Mouse (Mus musculus) limb, embryonic 12.5 days (tissue): Measurements from ENCODE around the gene Cyp27b1. TPM values are rescaled to one million over a fixed set of nuclear protein-coding genes. Genes with fewer than 3 reads are reported as not detected.

Experiments
- ATAC-seq: fragments of 200-750 bp; cut with Nextera tagmentation; 2 replicates; pipeline ENCODE4 v1.8.0; 2017; ENCODE audit warnings: low read depth, moderate TSS enrichment; ENCODE audit not compliant: insufficient number of reproducible peaks, insufficient read depth, low FRiP score, low TSS enrichment
- H3K27ac ChIP-seq: fragments of 300-500 bp; sonication (generic); 2 replicates; pipeline ENCODE4 v1.5.1; 2016; ENCODE audit warnings: mild to moderate bottlenecking, moderate library complexity
- H3K27me3 ChIP-seq: fragments of 300-500 bp; sonication (generic); 2 replicates; pipeline ENCODE4 v1.6.1; 2016; ENCODE audit warnings: mild to moderate bottlenecking, moderate library complexity
- H3K36me3 ChIP-seq: fragments of 300-500 bp; sonication (generic); 2 replicates; pipeline ENCODE4 v1.6.1; 2016; ENCODE audit warnings: mild to moderate bottlenecking, moderate library complexity
- H3K4me1 ChIP-seq: fragments of 300-500 bp; sonication (generic); replicated peaks from 2 replicates; pipeline ENCODE4 v1.6.1; 2016
- H3K4me2 ChIP-seq: fragments of 300-500 bp; sonication (generic); 2 replicates; pipeline ENCODE4 v1.6.1; 2016; ENCODE audit warnings: mild to moderate bottlenecking, moderate library complexity
- H3K4me3 ChIP-seq: fragments of 300-500 bp; sonication (generic); replicated peaks from 2 replicates; pipeline ENCODE4 v1.5.1; 2016; ENCODE audit warnings: mild to moderate bottlenecking
- H3K9ac ChIP-seq: fragments of 300-500 bp; sonication (generic); replicated peaks from 2 replicates; pipeline ENCODE4 v1.6.1; 2016; ENCODE audit warnings: mild to moderate bottlenecking, moderate library complexity
- H3K9me3 ChIP-seq: fragments of 300-500 bp; sonication (generic); 2 replicates; pipeline ENCODE4 v1.6.1; 2016; ENCODE audit warnings: mild to moderate bottlenecking, moderate library complexity
- WGBS: fragments of 180-500 bp; shearing (Covaris S2); methylation state at CpG from one replicate; pipeline ENCODE4 v1.1.7; 2016; 5-methylcytosine and 5-hydroxymethylcytosine counted together
- microRNA counts: library from miRNA; unstranded; fragments of <30 nt; microRNA quantifications from one replicate; lab custom pipeline; 2017
- microRNA-seq: library from miRNA; unstranded; fragments of <30 nt; microRNA quantifications from one replicate; pipeline ENCODE4, GENCODE M21; 2017
- polyA plus RNA-seq: library from polyadenylated mRNA; unstranded; fragments of >200 nt; fragmentation: Nextera tagmentation; extraction: Ambion mirVana; gene quantifications from 2 replicates; pipeline ENCODE4 v1.2.1, GENCODE M21; 2016

The Cyp27b1 gene
- polyA plus RNA-seq, 1 experiment from 2014 or later: 0.16 TPM

GRCm38 (mm10) chr10:127098514-127098913, 50.5 kb downstream of the Cyp27b1 start:
- H3K9me3 ChIP-seq: no peaks in the 10 kb centered on the region
- ATAC-seq: no peak
- H3K4me2 ChIP-seq: no peak overlapping the region
- no peak overlapping the region for H3K9ac ChIP-seq
- peaks cover 58% of the 10 kb centered on the region for H3K36me3 ChIP-seq
- no peak overlapping the region for H3K27ac ChIP-seq
- no peak overlapping the region for H3K4me3 ChIP-seq
- peaks cover 8% of the 10 kb centered on the region for H3K27me3 ChIP-seq
- H3K4me1 ChIP-seq: no peaks in the 10 kb centered on the region
- 76% methylated on average over 20 of the region's 20 CpGs for WGBS

GRCm38 (mm10) chr10:127099191-127099590, 51.1 kb downstream of the Cyp27b1 start:
- Histone ChIP-seq H3K4me1 (no peaks in the 10 kb centered on the region), H3K36me3 (peaks cover 60% of the 10 kb centered on the region), H3K9me3 (no peaks in the 10 kb centered on the region), H3K27me3 (peaks cover 1% of the 10 kb centered on the region), H3K27ac (no peak overlapping the region), H3K9ac (no peak overlapping the region), H3K4me2 (no peak overlapping the region), H3K4me3 (no peak overlapping the region)
- ATAC-seq: no peak
- 87% methylated on average over 10 of the region's 10 CpGs for WGBS

- H3K27ac ChIP-seq: no peak overlapping the region
- 94% methylated on average over 15 of the region's 15 CpGs for whole genome bisulfite sequencing
- peaks cover 62% of the 10 kb centered on the region for H3K36me3 ChIP-seq
- ATAC-seq: no peak
- H3K4me2 ChIP-seq: no peak overlapping the region
- no peaks in the 10 kb centered on the region for H3K27me3 ChIP-seq
- 0 out of 2 replicates have a peak overlapping the region, but pooled peaks have one; percentile 2 for H3K9ac ChIP-seq
- H3K9me3 ChIP-seq: no peaks in the 10 kb centered on the region
- H3K4me1 ChIP-seq: no peaks in the 10 kb centered on the region
- no peak overlapping the region for H3K4me3 ChIP-seq
These were observed 51.8 kb downstream of the Cyp27b1 start for GRCm38 (mm10) chr10:127099868-127100267.

GRCm38 (mm10) chr10:127100414-127100813, 52.4 kb downstream of the Cyp27b1 start:
- H3K27me3 ChIP-seq: no peaks in the 10 kb centered on the region
- no peak for ATAC-seq
- no peak overlapping the region for H3K9ac ChIP-seq
- H3K27ac ChIP-seq: no peak overlapping the region
- peaks cover 60% of the 10 kb centered on the region for H3K36me3 ChIP-seq
- no peaks in the 10 kb centered on the region for H3K9me3 ChIP-seq
- WGBS: 83% methylated on average over 8 of the region's 8 CpGs
- H3K4me2 ChIP-seq: no peak overlapping the region
- H3K4me3 ChIP-seq: no peak overlapping the region
- H3K4me1 ChIP-seq: no peaks in the 10 kb centered on the region

- no peaks in the 10 kb centered on the region for H3K27me3 ChIP-seq
- H3K4me3 ChIP-seq: no peak overlapping the region
- no peak for ATAC-seq
- no peak overlapping the region for H3K4me2 ChIP-seq
- H3K36me3 ChIP-seq: peaks cover 57% of the 10 kb centered on the region
- H3K9ac ChIP-seq: no peak overlapping the region
- no peaks in the 10 kb centered on the region for H3K9me3 ChIP-seq
- no peak overlapping the region for H3K27ac ChIP-seq
- H3K4me1 ChIP-seq: no peaks in the 10 kb centered on the region
- 86% methylated on average over 6 of the region's 6 CpGs for WGBS
These were observed 53.1 kb downstream of the Cyp27b1 start for GRCm38 (mm10) chr10:127101151-127101550.

MicroRNAs within 50 kb of the gene (microRNA counts, 519-probe panel; counts per million panel counts)
- microRNA mmu-miR-546 (lab: Ali Mortazavi, UCI): not detected

Small RNA genes within 50 kb of the gene (microRNA-seq; reads per million reads assigned to microRNA genes)
- not detected for gene Mir546

Other genes starting within 250 kb of the Cyp27b1 start
- gene Atp23, start 146.9 kb upstream of the Cyp27b1 start, polyA plus RNA-seq: 22.9 TPM in 2 replicates
- 74.6 and 89.2 TPM in 2 replicates for gene Ctdsp2, start 69.5 kb upstream of the Cyp27b1 start, polyA plus RNA-seq
- 0.15 and 1.1 TPM in 2 replicates for gene Avil, start 47.5 kb upstream of the Cyp27b1 start, polyA plus RNA-seq
- 85.2 and 99.1 TPM in 2 replicates for gene Tsfm, start 17.4 kb upstream of the Cyp27b1 start, polyA plus RNA-seq
- 52.5 and 53.7 TPM in 2 replicates for gene Mettl1, start 6.8 kb upstream of the Cyp27b1 start, polyA plus RNA-seq
- gene Eef1akmt3, start 6.7 kb upstream of the Cyp27b1 start, polyA plus RNA-seq: 0.50 TPM in 2 replicates
- 1.5 and 1.9 TPM in 2 replicates for gene March9, start 11.9 kb downstream of the Cyp27b1 start, polyA plus RNA-seq
- gene Cdk4, start 15.3 kb downstream of the Cyp27b1 start, polyA plus RNA-seq: 2,363 and 2,376 TPM in 2 replicates
- gene Tspan31, start 22.0 kb downstream of the Cyp27b1 start, polyA plus RNA-seq: 171 and 172 TPM in 2 replicates
- gene Agap2, start 27.0 kb downstream of the Cyp27b1 start, polyA plus RNA-seq: 0.38 TPM in 1 of 2 replicates, not detected in the other
- 58.7 and 65.5 TPM in 2 replicates for gene Os9, start 72.9 kb downstream of the Cyp27b1 start, polyA plus RNA-seq
- gene B4galnt1, start 117.0 kb downstream of the Cyp27b1 start, polyA plus RNA-seq: 4.3 and 5.0 TPM in 2 replicates
- 3.4 and 3.5 TPM in 2 replicates for gene Slc26a10, start 132.4 kb downstream of the Cyp27b1 start, polyA plus RNA-seq
- gene Arhgef25, start 141.8 kb downstream of the Cyp27b1 start, polyA plus RNA-seq: 67.5 and 74.1 TPM in 2 replicates
- 150 and 166 TPM in 2 replicates for gene Dtx3, start 147.5 kb downstream of the Cyp27b1 start, polyA plus RNA-seq
- 27.3 and 28.0 TPM in 2 replicates for gene Pip4k2c, start 163.3 kb downstream of the Cyp27b1 start, polyA plus RNA-seq
- gene Kif5a, start 215.1 kb downstream of the Cyp27b1 start, polyA plus RNA-seq: 5.3 and 5.6 TPM in 2 replicates
- gene Dctn2, start 218.1 kb downstream of the Cyp27b1 start, polyA plus RNA-seq: 174 and 183 TPM in 2 replicates
- gene Mbd6, start 240.8 kb downstream of the Cyp27b1 start, polyA plus RNA-seq: 17.2 and 19.8 TPM in 2 replicates